Mouse (Mus musculus) thymus, adult 2 months (tissue): ENCODE data around the gene Fbxl4. TPM values are rescaled to one million over a fixed set of nuclear protein-coding genes. Genes with fewer than 3 reads are reported as not detected.

ENCODE experiments used
- DNase-seq: peaks from one replicate; pipeline ENCODE4 v3.0.0; 2021
- H3K27ac ChIP-seq: fragments of 200-500 bp; 2 replicates; pipeline ENCODE4 v1.5.1; 2012; ENCODE audit warnings: low read length, control low read depth; ENCODE audit not compliant: control insufficient read depth, insufficient read depth
- H3K27me3 ChIP-seq: fragments of 200-500 bp; 2 replicates; pipeline ENCODE4 v1.6.1; 2012; ENCODE audit warnings: mild to moderate bottlenecking, low read length, moderate library complexity, mixed read lengths; ENCODE audit not compliant: control insufficient read depth, insufficient read depth
- H3K36me3 ChIP-seq: fragments of 200-500 bp; 2 replicates; pipeline ENCODE4 v1.6.1; 2012; ENCODE audit warnings: mild to moderate bottlenecking, low read length, moderate library complexity; ENCODE audit not compliant: control insufficient read depth, insufficient read depth
- H3K4me1 ChIP-seq: fragments of 200-500 bp; replicated peaks from 2 replicates; pipeline ENCODE4 v1.6.1; 2012; ENCODE audit warnings: low read length; ENCODE audit not compliant: control insufficient read depth, insufficient read depth
- H3K4me3 ChIP-seq: fragments of 200-500 bp; 2 replicates; pipeline ENCODE4 v1.5.1; 2012; ENCODE audit warnings: mild to moderate bottlenecking, low read length, control low read depth, moderate library complexity; ENCODE audit not compliant: control insufficient read depth, insufficient read depth
- CTCF ChIP-seq: fragments of 200-500 bp; IDR thresholded peaks from 2 replicates; pipeline ENCODE4 v1.5.1; 2012; ENCODE audit warnings: mild to moderate bottlenecking, control low read depth, low read length, moderate library complexity, borderline replicate concordance; ENCODE audit not compliant: control insufficient read depth, poor library complexity, insufficient read depth; ENCODE audit errors: extremely low read depth
- POLR2A ChIP-seq: fragments of 200-500 bp; IDR thresholded peaks from 2 replicates; pipeline ENCODE4 v1.6.1; 2012; ENCODE audit warnings: mild to moderate bottlenecking, low read length, control low read depth, moderate library complexity; ENCODE audit not compliant: control insufficient read depth, poor library complexity, insufficient read depth; ENCODE audit errors: extremely low read depth
- WGBS: fragments of 180-500 bp; shearing (Covaris S2); methylation state at CpG from one replicate; pipeline ENCODE4 v1.1.7; 2018; 5-methylcytosine and 5-hydroxymethylcytosine counted together
- polyA plus RNA-seq: library from polyadenylated mRNA; depleted of rRNA; stranded (reverse); fragments of >200 nt; gene quantifications from 2 replicates; pipeline ENCODE4 v1.2.3, GENCODE M21; 2012

Gene Fbxl4
- polyA plus RNA-seq, 1 experiment: 15.9 TPM

GRCm38 (mm10) chr4:22396484-22397000, 39.2 kb downstream of the Fbxl4 start:
- no peak for TF ChIP-seq CTCF
- TF ChIP-seq POLR2A: no peak
- Histone ChIP-seq H3K27ac (no peak overlapping the region), H3K4me3 (no peak overlapping the region), H3K27me3 (no peaks in the 10 kb centered on the region), H3K36me3 (no peaks in the 10 kb centered on the region), H3K4me1 (peaks cover 3% of the 10 kb centered on the region; the same call in 1 of the 2 replicates)
- no peak for DNase-seq
- 100% methylated on average over 1 of the region's 1 CpGs for WGBS

GRCm38 (mm10) chr4:22397003-22397402, 39.7 kb downstream of the Fbxl4 start:
- H3K27ac ChIP-seq: no peak overlapping the region
- no peaks in the 10 kb centered on the region for H3K36me3 ChIP-seq
- H3K27me3 ChIP-seq: no peaks in the 10 kb centered on the region
- no peak overlapping the region for H3K4me3 ChIP-seq
- no peak for DNase-seq
- TF ChIP-seq CTCF: no peak
- no peak for TF ChIP-seq POLR2A
- WGBS: 99% methylated on average over 5 of the region's 5 CpGs
- H3K4me1 ChIP-seq: 0 out of 2 replicates have a peak, but pooled peaks cover 3% of the 10 kb centered on the region

- 58% methylated on average over 3 of the region's 3 CpGs for WGBS
- no peak for TF ChIP-seq POLR2A
- TF ChIP-seq CTCF: no peak
- no peaks in the 10 kb centered on the region for H3K36me3 ChIP-seq
- H3K4me3 ChIP-seq: no peak overlapping the region
- no peak overlapping the region for H3K27ac ChIP-seq
- H3K4me1 ChIP-seq: no peaks in the 10 kb centered on the region
- no peak for DNase-seq
- no peaks in the 10 kb centered on the region for H3K27me3 ChIP-seq
Observed at GRCm38 (mm10) chr4:22402032-22402431, 44.7 kb downstream of the Fbxl4 start.

GRCm38 (mm10) chr4:22402930-22403329, 45.6 kb downstream of the Fbxl4 start:
- TF ChIP-seq CTCF (no peak), POLR2A (no peak)
- DNase-seq: no peak
- H3K4me1 ChIP-seq: no peaks in the 10 kb centered on the region
- no peaks in the 10 kb centered on the region for H3K27me3 ChIP-seq
- no peak overlapping the region for H3K27ac ChIP-seq
- H3K4me3 ChIP-seq: no peak overlapping the region
- 97% methylated on average over 10 of the region's 10 CpGs for WGBS
- no peaks in the 10 kb centered on the region for H3K36me3 ChIP-seq

- Histone ChIP-seq H3K27me3 (no peaks in the 10 kb centered on the region), H3K4me1 (no peaks in the 10 kb centered on the region), H3K36me3 (no peaks in the 10 kb centered on the region), H3K4me3 (no peak overlapping the region), H3K27ac (no peak overlapping the region)
- TF ChIP-seq CTCF (no peak), POLR2A (no peak)
- 93% methylated on average over 2 of the region's 2 CpGs for WGBS
- no peak for DNase-seq
Observed at GRCm38 (mm10) chr4:22420627-22421026, 63.3 kb downstream of the Fbxl4 start.

DNA sequence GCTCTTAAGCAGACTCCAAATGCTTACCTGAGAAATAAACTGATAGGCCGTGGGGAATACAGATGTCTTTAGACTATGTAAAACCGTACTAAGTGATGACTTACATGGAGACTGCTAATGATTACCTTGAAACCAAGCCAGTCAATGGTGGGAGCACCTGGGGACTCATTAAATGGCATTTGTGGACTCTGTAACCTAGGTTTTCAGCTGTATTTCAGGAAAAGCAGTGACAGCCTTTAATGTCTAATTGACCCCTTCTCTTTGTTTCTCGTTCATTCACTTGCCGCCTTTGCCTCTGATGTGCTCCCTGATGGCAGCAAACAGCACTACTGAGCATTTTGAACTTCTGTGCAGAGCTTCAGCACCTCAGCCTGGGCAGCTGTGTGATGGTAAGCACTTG, 65.1 kb downstream of the Fbxl4 start:
- Histone ChIP-seq H3K36me3 (no peaks in the 10 kb centered on the region), H3K4me3 (no peak overlapping the region), H3K4me1 (no peaks in the 10 kb centered on the region), H3K27me3 (no peaks in the 10 kb centered on the region), H3K27ac (no peak overlapping the region)
- WGBS: 96% methylated on average over 4 of the region's 4 CpGs
- DNase-seq: no peak
- TF ChIP-seq CTCF: no peak
- TF ChIP-seq POLR2A: no peak

- Histone ChIP-seq H3K4me1 (no peaks in the 10 kb centered on the region), H3K36me3 (no peaks in the 10 kb centered on the region), H3K27me3 (no peaks in the 10 kb centered on the region), H3K27ac (no peak overlapping the region), H3K4me3 (no peak overlapping the region)
- WGBS: 96% methylated on average over 3 of the region's 3 CpGs
- DNase-seq: no peak
- TF ChIP-seq POLR2A (no peak), CTCF (no peak)
Observed at GRCm38 (mm10) chr4:22428150-22428549, 70.8 kb downstream of the Fbxl4 start.
